Mouse (Mus musculus) left cerebral cortex, adult 2 months (tissue): ENCODE results near the gene Mad2l2. TPM values are rescaled to one million over a fixed set of nuclear protein-coding genes. Genes with fewer than 3 reads are reported as not detected.
"Not testable (repeated sequence)": the region's sequence is repeated elsewhere in the genome, so short reads cannot be mapped to it uniquely, and the experiment has no call there.

Experiments
- DNase-seq, 2 experiments: peaks; one replicate each; pipeline ENCODE4 v3.0.0; 2021 to 2022; ENCODE audit warnings: low spot score in 2 of 2, mixed read lengths in 1 of 2; ENCODE audit errors: extremely low spot score in 1 of 2
- H3K27ac ChIP-seq: fragments of 200-600 bp; 2 replicates; pipeline ENCODE4 v1.8.1; 2022
- H3K4me3 ChIP-seq: fragments of 200-600 bp; 2 replicates; pipeline ENCODE4 v1.8.1; 2022
- CTCF ChIP-seq: fragments of 200-600 bp; IDR thresholded peaks from 2 replicates; pipeline ENCODE4 v1.8.1; 2022; ENCODE audit warnings: antibody characterized with exemption, mild to moderate bottlenecking, moderate library complexity
- intact Hi-C: fragments of 180-260 bp; cut with DNase I; formaldehyde crosslinking; loops from one replicate; pipeline ENCODE4 v1.15.1; 2025
- total RNA-seq, 2 experiments: library from RNA; stranded (reverse); gene quantifications; 2 replicates each; pipeline ENCODE4 v1.2.3; 2021

The Mad2l2 gene
- total RNA-seq, 2 experiments from 2014 or later: 14.2 to 16.1 TPM

DNA sequence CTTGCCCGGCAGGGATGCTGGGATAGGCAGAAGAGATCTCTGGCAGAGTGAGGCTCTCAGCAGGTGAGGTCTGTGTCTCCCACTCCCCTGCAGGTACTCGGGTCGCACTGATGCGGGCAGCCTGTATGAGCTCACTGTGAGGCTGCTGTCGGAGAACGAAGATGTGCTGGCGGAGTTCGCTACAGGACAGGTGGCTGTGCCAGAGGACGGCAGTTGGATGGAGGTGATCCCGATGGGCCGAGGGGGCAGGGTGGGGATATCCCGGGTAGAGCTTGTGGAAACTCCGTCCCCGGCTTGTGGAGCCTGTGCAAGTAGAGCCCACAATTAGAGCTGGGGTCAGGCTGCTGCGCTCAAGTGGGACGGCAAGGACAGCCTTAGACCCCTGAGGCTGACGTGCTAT lies 35.4 kb downstream of the Mad2l2 start:
- H3K27ac ChIP-seq: peak overlapping the region; percentile 79
- TF ChIP-seq CTCF: no peak
- no peak for DNase-seq
- intact Hi-C loops: no loop called here
- H3K4me3 ChIP-seq: peak overlapping the region; percentile 29

GRCm38 (mm10) chr4:148166431-148166830 lies 36.2 kb downstream of the Mad2l2 start:
- no peak for TF ChIP-seq CTCF
- DNase-seq: peak; percentile 68 to 82
- intact Hi-C loops: no loop called here
- no peak overlapping the region for H3K4me3 ChIP-seq
- peak overlapping the region; percentile 79; the same call in 1 of the 2 replicates for H3K27ac ChIP-seq

DNA sequence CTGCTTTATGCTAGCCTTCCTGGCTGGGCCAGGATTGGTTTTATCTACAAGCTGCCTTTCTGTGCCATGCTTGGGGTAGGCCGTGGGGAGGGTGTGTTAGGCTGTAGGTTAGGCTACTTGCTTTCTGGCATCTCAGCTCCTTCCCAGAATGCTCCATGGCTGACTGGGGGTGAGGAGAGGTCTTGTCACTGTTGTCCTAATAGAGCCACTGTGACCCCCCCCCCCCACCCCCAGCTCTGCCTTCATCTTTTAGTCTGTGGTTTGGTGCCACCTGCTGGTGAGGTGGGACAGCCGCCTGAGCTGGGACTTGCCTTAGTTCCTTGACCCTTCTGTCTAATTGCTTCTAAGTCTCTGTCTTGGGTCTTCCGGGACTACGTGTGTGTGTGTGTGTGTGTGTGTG lies 36.8 kb downstream of the Mad2l2 start:
- intact Hi-C loops: no loop called here
- Histone ChIP-seq H3K27ac (peak overlapping the region; percentile 74), H3K4me3 (no peak overlapping the region)
- peak; percentile 68 to 72 for DNase-seq
- TF ChIP-seq CTCF: peak; percentile 60

DNA sequence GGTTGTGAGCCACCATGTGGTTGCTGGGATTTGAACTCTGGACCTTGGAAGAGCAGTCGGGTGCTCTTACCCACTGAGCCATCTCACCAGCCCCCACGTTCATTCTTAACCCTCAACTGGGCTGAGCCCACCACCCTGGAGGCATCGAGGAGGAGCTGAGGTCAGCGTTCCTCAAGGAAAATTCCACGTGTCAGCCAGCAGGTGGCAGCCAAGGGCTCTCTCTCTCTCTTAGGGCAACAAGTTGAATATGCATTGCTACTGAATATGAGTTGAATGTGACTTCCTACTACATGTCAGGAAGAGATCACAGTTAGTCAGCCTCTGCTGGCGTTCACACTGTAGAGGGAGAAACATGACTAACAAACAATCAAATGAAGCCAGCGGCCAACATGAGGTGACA lies 38.1 kb downstream of the Mad2l2 start:
- TF ChIP-seq CTCF: peak; percentile 81
- DNase-seq: peak in 1 of 2 experiments; percentile 64
- no peak overlapping the region for H3K4me3 ChIP-seq
- H3K27ac ChIP-seq: no peak overlapping the region
- intact Hi-C loops: loop anchor here (1.0 kb wide), 1 partner anchor 54 kb away; no protein-coding TSS in a partner anchor

DNA sequence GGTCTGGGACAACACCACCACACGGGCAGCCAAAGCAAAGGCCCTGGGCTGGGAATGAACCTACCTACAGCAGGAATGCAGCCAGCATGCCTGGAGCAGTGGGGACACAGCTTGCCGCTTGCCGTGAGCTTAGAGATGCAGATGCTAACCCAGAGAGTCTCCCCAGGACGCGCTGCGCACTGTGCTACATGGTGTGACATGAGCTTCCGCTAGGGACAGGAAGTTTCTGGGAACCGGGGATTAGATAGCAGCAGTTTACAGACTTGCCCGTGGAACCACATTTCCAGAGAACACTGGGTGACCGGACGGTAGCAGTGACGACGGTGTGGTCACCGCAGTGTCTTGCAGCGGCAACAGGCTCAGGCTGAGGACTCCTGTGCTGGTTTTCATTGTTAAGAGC lies 39.4 kb downstream of the Mad2l2 start:
- intact Hi-C loops: no loop called here
- TF ChIP-seq CTCF: no peak
- no peak overlapping the region for H3K27ac ChIP-seq
- H3K4me3 ChIP-seq: no peak overlapping the region
- no peak for DNase-seq

- intact Hi-C loops: loop anchor here (1.0 to 5.0 kb wide), 4 partner anchors 76 to 264 kb away; no protein-coding TSS in a partner anchor
- TF ChIP-seq CTCF: peak; percentile 100
Measured at GRCm38 (mm10) chr4:148170842-148171241, 40.7 kb downstream of the Mad2l2 start.

GRCm38 (mm10) chr4:148171261-148171660 lies 41.1 kb downstream of the Mad2l2 start:
- no peak overlapping the region for H3K4me3 ChIP-seq
- TF ChIP-seq CTCF: no peak
- intact Hi-C loops: loop anchor here (1.0 to 5.0 kb wide), 4 partner anchors 76 to 264 kb away; no protein-coding TSS in a partner anchor
- DNase-seq: no peak
- no peak overlapping the region for H3K27ac ChIP-seq

More at GRCm38 (mm10) chr4:148170842-148171241, 40.7 kb downstream of the Mad2l2 start:
- Histone ChIP-seq H3K27ac (no peak overlapping the region), H3K4me3 (no peak overlapping the region)
- DNase-seq: peak in 1 of 2 experiments; percentile 66

DNA sequence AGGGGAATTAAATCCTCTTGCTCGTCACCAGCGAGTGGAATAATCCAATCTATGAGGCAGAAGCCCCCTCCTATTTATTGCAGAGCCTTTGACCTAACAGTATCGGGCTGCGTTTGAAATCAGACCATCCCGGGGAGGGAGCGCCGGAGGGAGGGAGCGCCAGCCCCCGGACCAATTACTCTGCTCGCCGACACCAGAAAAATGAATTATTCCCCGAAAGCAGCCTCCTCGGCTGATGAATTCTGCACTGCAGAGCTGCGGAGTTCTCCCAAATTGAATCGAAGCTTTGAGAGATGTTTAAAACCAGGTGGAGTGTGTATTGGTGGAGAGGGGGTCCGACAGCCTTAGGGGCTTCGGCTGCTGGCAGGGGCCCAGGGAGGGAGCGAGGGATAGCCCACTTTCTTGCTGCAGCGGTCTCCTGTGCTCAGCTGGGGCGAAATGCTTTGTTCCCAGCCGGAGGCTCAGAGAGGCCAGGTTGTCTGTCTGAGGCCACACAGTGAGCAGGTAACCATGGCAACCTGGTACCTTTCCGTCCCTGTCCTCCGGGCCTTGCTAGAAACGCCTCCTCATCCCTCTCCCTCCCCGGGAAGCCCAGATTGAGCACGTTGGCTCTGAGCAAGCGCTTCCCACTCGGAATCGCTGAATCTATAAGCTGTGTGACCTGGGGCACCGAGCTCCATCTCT lies 43.8 kb downstream of the Mad2l2 start:
- peak; percentile 66 to 67 for DNase-seq
- intact Hi-C loops: loop anchor here (2.0 to 5.0 kb wide), 3 partner anchors 41 to 163 kb away; no protein-coding TSS in a partner anchor
- Histone ChIP-seq H3K4me3 (peak overlapping the region; percentile 43), H3K27ac (peak overlapping the region; percentile 82)
- TF ChIP-seq CTCF: no peak

- Histone ChIP-seq H3K27ac (peak overlapping the region; percentile 82), H3K4me3 (peak overlapping the region; percentile 43)
- intact Hi-C loops: loop anchor here (2.0 to 5.0 kb wide), 3 partner anchors 40 to 163 kb away; no protein-coding TSS in a partner anchor
- no peak for DNase-seq
- no peak for TF ChIP-seq CTCF
Measured at GRCm38 (mm10) chr4:148174495-148174862, 44.3 kb downstream of the Mad2l2 start.

DNA sequence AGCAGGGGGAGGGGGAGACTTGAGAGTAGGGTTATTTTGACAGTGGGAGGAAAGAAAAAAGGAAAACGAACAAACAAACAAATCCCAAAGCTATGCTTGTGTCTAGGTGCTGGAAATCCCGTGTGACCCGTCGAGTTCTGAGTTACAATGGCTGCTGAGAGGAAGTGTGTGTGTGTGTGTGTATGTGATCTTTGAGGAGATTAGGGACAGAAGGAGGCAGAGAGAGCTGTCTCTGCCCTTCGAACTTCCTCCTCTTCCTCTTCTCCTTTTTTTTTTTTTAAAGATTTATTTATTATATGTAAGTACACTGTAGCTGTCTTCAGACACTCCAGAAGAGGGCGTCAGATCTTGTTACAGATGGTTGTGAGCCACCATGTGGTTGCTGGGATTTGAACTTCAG lies 46.4 kb downstream of the Mad2l2 start:
- DNase-seq, H3K27ac ChIP-seq, intact Hi-C loops, H3K4me3 ChIP-seq: not testable (repeated sequence)

DNA sequence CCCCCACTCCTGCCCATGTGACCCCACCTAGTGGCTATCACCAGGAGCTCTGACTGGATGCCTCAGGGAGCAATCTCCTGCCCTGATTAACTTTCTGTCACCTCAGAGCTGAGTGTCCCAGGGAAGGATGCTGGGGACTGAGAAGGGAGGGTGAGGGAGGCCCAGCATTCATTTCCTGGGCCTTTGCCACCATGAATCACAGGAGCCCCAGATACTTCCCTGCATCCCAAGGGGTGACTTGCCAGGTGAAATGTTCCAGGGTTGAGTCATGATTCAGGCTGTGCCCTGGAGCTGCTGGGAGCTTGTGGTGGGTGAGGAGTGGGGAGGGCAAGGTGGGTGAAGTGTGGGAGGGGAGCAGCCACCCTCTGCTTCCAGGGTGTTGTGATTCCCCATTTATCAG lies 47.5 kb downstream of the Mad2l2 start:
- no peak for TF ChIP-seq CTCF

GRCm38 (mm10) chr4:148181483-148181882 lies 51.3 kb downstream of the Mad2l2 start:
- TF ChIP-seq CTCF: no peak
- DNase-seq: no peak
- intact Hi-C loops: no loop called here
- Histone ChIP-seq H3K27ac (no peak overlapping the region), H3K4me3 (no peak overlapping the region)

More for the DNA sequence above, 47.5 kb downstream of the Mad2l2 start:
- Histone ChIP-seq H3K4me3 (no peak overlapping the region), H3K27ac (no peak overlapping the region)
- intact Hi-C loops: no loop called here
- DNase-seq: no peak

GRCm38 (mm10) chr4:148182363-148182762 lies 52.2 kb downstream of the Mad2l2 start:
- TF ChIP-seq CTCF: no peak
- no peak overlapping the region for H3K4me3 ChIP-seq
- DNase-seq: no peak
- intact Hi-C loops: no loop called here
- H3K27ac ChIP-seq: no peak overlapping the region
